Mouse (Mus musculus) 3134 (cell line): ENCODE measurements around the gene Plcb2.

Experiments
- DNase-seq: peaks from one replicate; pipeline ENCODE4 v3.0.0-alpha.2; 2011; ENCODE audit warnings: low spot score; ENCODE audit not compliant: insufficient read length; ENCODE audit errors: extremely low read depth

Gene Plcb2

GRCm38 (mm10) chr2:118693370-118693966, 34.8 kb downstream of the Plcb2 start:
- no peak for DNase-seq

- DNase-seq, result peak; percentile 57
Measured at GRCm38 (mm10) chr2:118689875-118690274, 38.4 kb downstream of the Plcb2 start.

- no peak for DNase-seq
Measured at GRCm38 (mm10) chr2:118687791-118688190, 40.4 kb downstream of the Plcb2 start.

- DNase-seq, result no peak
Measured at GRCm38 (mm10) chr2:118686693-118687092, 41.5 kb downstream of the Plcb2 start.

- DNase-seq, result no peak
Measured at GRCm38 (mm10) chr2:118685088-118685487, 43.1 kb downstream of the Plcb2 start.

GRCm38 (mm10) chr2:118682544-118683260, 45.5 kb downstream of the Plcb2 start:
- peak; percentile 53 for DNase-seq

GRCm38 (mm10) chr2:118680926-118681325, 47.3 kb downstream of the Plcb2 start:
- DNase-seq, result no peak

GRCm38 (mm10) chr2:118679577-118679976, 48.7 kb downstream of the Plcb2 start:
- no peak for DNase-seq

GRCm38 (mm10) chr2:118677817-118678216, 50.4 kb downstream of the Plcb2 start:
- no peak for DNase-seq

- no peak for DNase-seq
Measured at GRCm38 (mm10) chr2:118676839-118677741, 51.1 kb downstream of the Plcb2 start.

GRCm38 (mm10) chr2:118674500-118674899, 53.7 kb downstream of the Plcb2 start:
- no peak for DNase-seq

- no peak for DNase-seq
Measured at GRCm38 (mm10) chr2:118673686-118674465, 54.4 kb downstream of the Plcb2 start.

- no peak for DNase-seq
Measured at GRCm38 (mm10) chr2:118671728-118672127, 56.5 kb downstream of the Plcb2 start.

GRCm38 (mm10) chr2:118669785-118670184, 58.5 kb downstream of the Plcb2 start:
- peak; percentile 76 for DNase-seq

- DNase-seq, result peak; percentile 65
Measured at GRCm38 (mm10) chr2:118669245-118669644, 59.0 kb downstream of the Plcb2 start.

- DNase-seq, result no peak
Measured at GRCm38 (mm10) chr2:118667181-118667580, 61.1 kb downstream of the Plcb2 start.

GRCm38 (mm10) chr2:118665616-118666015, 62.6 kb downstream of the Plcb2 start:
- DNase-seq, result no peak

- peak; percentile 31 for DNase-seq
Measured at GRCm38 (mm10) chr2:118664975-118665516, 63.2 kb downstream of the Plcb2 start.

GRCm38 (mm10) chr2:118663804-118664766, 64.2 kb downstream of the Plcb2 start:
- DNase-seq, result peak; percentile 55
